Mouse (Mus musculus): ENCODE measurements at regions not wholly inside any gene's neighbourhood (a gene's known extent, or its start where the extent isn't known, plus 50 kb on each side); places are given as distances from the start of the nearest gene placed in this dataset.

GRCm38 (mm10) chr2:148292895-148293294 lies 102.2 kb upstream of the Sstr4 start:
- DNase-seq, result no peak

- DNase-seq, result no peak
Measured at GRCm38 (mm10) chr2:148300879-148301278, 94.3 kb upstream of the Sstr4 start.

GRCm38 (mm10) chr2:148312255-148312654 lies 82.9 kb upstream of the Sstr4 start:
- DNase-seq, result no peak

GRCm38 (mm10) chr2:148320896-148321295 lies 74.2 kb upstream of the Sstr4 start:
- no peak for DNase-seq

- DNase-seq, result no peak
Measured at GRCm38 (mm10) chr2:148325362-148325761, 69.8 kb upstream of the Sstr4 start.

- DNase-seq, result no peak
Measured at GRCm38 (mm10) chr2:148325854-148326387, 69.2 kb upstream of the Sstr4 start.

GRCm38 (mm10) chr2:148326414-148326813 lies 68.7 kb upstream of the Sstr4 start:
- no peak for DNase-seq

GRCm38 (mm10) chr2:148327552-148327951 lies 67.6 kb upstream of the Sstr4 start:
- DNase-seq, result no peak

GRCm38 (mm10) chr2:148330368-148330767 lies 64.8 kb upstream of the Sstr4 start:
- peak; percentile 24 for DNase-seq

- DNase-seq, result no peak
Measured at GRCm38 (mm10) chr2:148334555-148334954, 60.6 kb upstream of the Sstr4 start.

- no peak for DNase-seq
Measured at GRCm38 (mm10) chr2:148336626-148337025, 58.5 kb upstream of the Sstr4 start.

- DNase-seq, result peak; percentile 51
Measured at GRCm38 (mm10) chr2:148338308-148338768, 56.8 kb upstream of the Sstr4 start.

GRCm38 (mm10) chr2:148338894-148339293 lies 56.2 kb upstream of the Sstr4 start:
- no peak for DNase-seq

GRCm38 (mm10) chr2:148344193-148344592 lies 51.0 kb upstream of the Sstr4 start:
- DNase-seq, result no peak
